Mouse (Mus musculus): Measurements from ENCODE around the gene Adsl.

DNA sequence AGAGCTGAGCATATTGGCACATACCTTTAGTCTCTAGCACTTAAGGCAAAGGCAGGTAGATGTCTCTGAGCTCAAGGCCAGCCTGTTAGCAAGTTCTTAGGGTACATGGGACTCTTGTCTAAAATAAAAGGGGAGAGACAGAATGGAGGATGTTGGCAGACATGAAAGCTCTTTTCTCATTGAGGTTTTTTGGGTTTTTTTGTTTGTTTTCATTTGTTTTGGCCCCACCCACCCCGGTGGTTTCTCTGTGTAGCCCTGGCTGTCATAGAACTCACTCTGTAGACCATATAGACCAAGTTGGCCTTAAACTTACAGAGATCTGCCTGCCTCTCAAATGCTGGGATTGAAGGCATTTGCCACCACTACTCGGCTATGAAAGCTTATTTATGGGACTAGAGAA is 24.1 kb upstream of the Adsl start:
- no peak for TF ChIP-seq CTCF (IDR thresholded peaks at IDR 0.05; ENCODE audit: insufficient read depth, low read length)
- TF ChIP-seq POLR2A (IDR thresholded peaks at IDR 0.05; ENCODE audit: borderline replicate concordance, extremely low read depth, low read depth, low read length), result no peak

Data from lung, adult 2 months (tissue).